Mouse (Mus musculus): ENCODE results near the gene St3gal3.

DNA sequence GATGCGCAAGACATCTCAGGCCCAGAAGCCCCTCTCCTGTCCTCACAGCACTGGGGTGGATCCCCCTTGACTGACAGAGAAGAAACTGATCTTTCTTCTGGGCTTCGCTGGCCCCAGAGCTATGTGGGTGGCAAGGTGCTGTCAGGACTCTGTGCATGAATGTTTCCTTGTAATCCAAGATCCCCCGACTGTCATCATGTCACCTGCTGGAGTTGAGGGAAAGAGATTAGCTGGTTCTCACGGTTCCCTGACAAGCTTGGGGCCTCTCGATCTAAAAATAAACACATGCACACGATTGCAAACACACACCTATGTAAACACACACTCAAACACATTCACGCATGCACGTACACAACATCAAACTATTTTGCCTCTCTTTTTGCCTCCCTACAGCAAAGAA lies 54.2 kb downstream of the St3gal3 start:
- TF ChIP-seq CTCF (IDR thresholded peaks at IDR 0.05; ENCODE audit: borderline replicate concordance, extremely low read depth, insufficient read depth, insufficient read length): no peak
- TF ChIP-seq POLR2A (IDR thresholded peaks at IDR 0.05; ENCODE audit: borderline replicate concordance, extremely low read depth, insufficient read depth, insufficient read length, poor library complexity, severe bottlenecking): no peak

Measured in brain, embryonic 14.5 days (tissue).